Mouse (Mus musculus): ENCODE measurements around the gene Pafah2. TPM values are rescaled to one million over a fixed set of nuclear protein-coding genes. Genes with fewer than 3 reads are reported as not detected.
"Not testable (repeated sequence)": the region's sequence is repeated elsewhere in the genome, so short reads cannot be mapped to it uniquely, and the experiment has no call there.

Gene Pafah2
- polyA plus RNA-seq, 1 experiment = not detected

- 47% methylated on average over 5 of the region's 5 CpGs for WGBS
Measured at GRCm38 (mm10) chr4:134365280-134365679, 30.8 kb upstream of the Pafah2 start.

GRCm38 (mm10) chr4:134370649-134371221, 25.4 kb upstream of the Pafah2 start:
- Histone ChIP-seq H3K4me3 (ENCODE audit: insufficient read depth, low read depth, low read length) (peak overlapping the region; percentile 71), H3K27ac (ENCODE audit: insufficient read depth, low read depth, low read length) (no peak overlapping the region), H3K4me1 (ENCODE audit: control insufficient read depth, insufficient read depth, low read length) (peaks cover 24% of the 10 kb centered on the region)
- 4% methylated on average over 18 of the region's 18 CpGs for WGBS
- TF ChIP-seq POLR2A (IDR thresholded peaks at IDR 0.05; ENCODE audit: insufficient read depth, low read depth, low read length) = no peak
- no peak for TF ChIP-seq CTCF (IDR thresholded peaks at IDR 0.05; ENCODE audit: insufficient read depth, low read depth, low read length)

More at GRCm38 (mm10) chr4:134365280-134365679, 30.8 kb upstream of the Pafah2 start:
- Histone ChIP-seq H3K4me1 (ENCODE audit: control insufficient read depth, insufficient read depth, low read length) (peaks cover 6% of the 10 kb centered on the region; the same call in 1 of the 2 replicates), H3K27ac (ENCODE audit: insufficient read depth, low read depth, low read length) (no peak overlapping the region), H3K4me3 (ENCODE audit: insufficient read depth, low read depth, low read length) (no peak overlapping the region)
- TF ChIP-seq POLR2A (IDR thresholded peaks at IDR 0.05; ENCODE audit: insufficient read depth, low read depth, low read length) (no peak), CTCF (IDR thresholded peaks at IDR 0.05; ENCODE audit: insufficient read depth, low read depth, low read length) (no peak)

- peak overlapping the region; percentile 71 for H3K4me3 ChIP-seq (ENCODE audit: insufficient read depth, low read depth, low read length)
- WGBS = 0% methylated on average over 17 of the region's 17 CpGs
Measured at GRCm38 (mm10) chr4:134371316-134371855, 24.7 kb upstream of the Pafah2 start.

GRCm38 (mm10) chr4:134372294-134372747, 23.8 kb upstream of the Pafah2 start:
- Histone ChIP-seq H3K4me3 (ENCODE audit: insufficient read depth, low read depth, low read length) (peak overlapping the region; percentile 71), H3K27ac (ENCODE audit: insufficient read depth, low read depth, low read length) (no peak overlapping the region), H3K4me1 (ENCODE audit: control insufficient read depth, insufficient read depth, low read length) (peaks cover 24% of the 10 kb centered on the region)
- TF ChIP-seq POLR2A (IDR thresholded peaks at IDR 0.05; ENCODE audit: insufficient read depth, low read depth, low read length) (peak; percentile 39), CTCF (IDR thresholded peaks at IDR 0.05; ENCODE audit: insufficient read depth, low read depth, low read length) (0 out of 2 replicates have a peak, but pooled peaks have one; percentile 22)
- under 1% methylated on average over 16 of the region's 16 CpGs for WGBS

More at GRCm38 (mm10) chr4:134371316-134371855, 24.7 kb upstream of the Pafah2 start:
- no peak overlapping the region for H3K27ac ChIP-seq (ENCODE audit: insufficient read depth, low read depth, low read length)
- TF ChIP-seq CTCF (IDR thresholded peaks at IDR 0.05; ENCODE audit: insufficient read depth, low read depth, low read length) = no peak
- TF ChIP-seq POLR2A (IDR thresholded peaks at IDR 0.05; ENCODE audit: insufficient read depth, low read depth, low read length) = no peak
- H3K4me1 ChIP-seq (ENCODE audit: control insufficient read depth, insufficient read depth, low read length) = peaks cover 24% of the 10 kb centered on the region

GRCm38 (mm10) chr4:134373295-134373694, 22.8 kb upstream of the Pafah2 start:
- Histone ChIP-seq H3K4me3 (ENCODE audit: insufficient read depth, low read depth, low read length) (no peak overlapping the region), H3K27ac (ENCODE audit: insufficient read depth, low read depth, low read length) (no peak overlapping the region), H3K4me1 (ENCODE audit: control insufficient read depth, insufficient read depth, low read length) (peaks cover 24% of the 10 kb centered on the region)
- WGBS = 85% methylated on average over 8 of the region's 8 CpGs
- TF ChIP-seq POLR2A (IDR thresholded peaks at IDR 0.05; ENCODE audit: insufficient read depth, low read depth, low read length) (no peak), CTCF (IDR thresholded peaks at IDR 0.05; ENCODE audit: insufficient read depth, low read depth, low read length) (no peak)

GRCm38 (mm10) chr4:134374306-134374705, 21.8 kb upstream of the Pafah2 start:
- H3K27ac ChIP-seq (ENCODE audit: insufficient read depth, low read depth, low read length) = no peak overlapping the region
- TF ChIP-seq CTCF (IDR thresholded peaks at IDR 0.05; ENCODE audit: insufficient read depth, low read depth, low read length) = no peak
- TF ChIP-seq POLR2A (IDR thresholded peaks at IDR 0.05; ENCODE audit: insufficient read depth, low read depth, low read length) = no peak
- H3K4me3 ChIP-seq (ENCODE audit: insufficient read depth, low read depth, low read length) = no peak overlapping the region
- WGBS = 73% methylated on average over 1 of the region's 1 CpGs
- H3K4me1 ChIP-seq (ENCODE audit: control insufficient read depth, insufficient read depth, low read length) = peaks cover 22% of the 10 kb centered on the region

- peaks cover 6% of the 10 kb centered on the region; the same call in 1 of the 2 replicates for H3K4me1 ChIP-seq (ENCODE audit: control insufficient read depth, insufficient read depth, low read length)
Measured at GRCm38 (mm10) chr4:134378089-134378615, 18.0 kb upstream of the Pafah2 start.

GRCm38 (mm10) chr4:134379510-134379909, 16.6 kb upstream of the Pafah2 start:
- H3K4me3 ChIP-seq (ENCODE audit: insufficient read depth, low read depth, low read length) = no peak overlapping the region
- H3K4me1 ChIP-seq (ENCODE audit: control insufficient read depth, insufficient read depth, low read length) = 0 out of 2 replicates have a peak, but pooled peaks cover 3% of the 10 kb centered on the region
- TF ChIP-seq POLR2A (IDR thresholded peaks at IDR 0.05; ENCODE audit: insufficient read depth, low read depth, low read length) (no peak), CTCF (IDR thresholded peaks at IDR 0.05; ENCODE audit: insufficient read depth, low read depth, low read length) (no peak)
- 90% methylated on average over 8 of the region's 8 CpGs for WGBS
- no peak overlapping the region for H3K27ac ChIP-seq (ENCODE audit: insufficient read depth, low read depth, low read length)

More at GRCm38 (mm10) chr4:134378089-134378615, 18.0 kb upstream of the Pafah2 start:
- TF ChIP-seq CTCF (IDR thresholded peaks at IDR 0.05; ENCODE audit: insufficient read depth, low read depth, low read length) (no peak), POLR2A (IDR thresholded peaks at IDR 0.05; ENCODE audit: insufficient read depth, low read depth, low read length) (no peak)
- Histone ChIP-seq H3K27ac (ENCODE audit: insufficient read depth, low read depth, low read length) (no peak overlapping the region), H3K4me3 (ENCODE audit: insufficient read depth, low read depth, low read length) (no peak overlapping the region)
- 53% methylated on average over 10 of the region's 10 CpGs for WGBS

- H3K4me3 ChIP-seq (ENCODE audit: insufficient read depth, low read depth, low read length); H3K4me1 ChIP-seq (ENCODE audit: control insufficient read depth, insufficient read depth, low read length); H3K27ac ChIP-seq (ENCODE audit: insufficient read depth, low read depth, low read length): not testable (repeated sequence)
- 97% methylated on average over 3 of the region's 6 CpGs for WGBS
Measured at GRCm38 (mm10) chr4:134383750-134384149, 12.4 kb upstream of the Pafah2 start, which contains the start of gene Extl1. TSS of gene Extl1 (minus strand) at chr4:134383850.

Data from olfactory bulb, adult 2 months (tissue).